Comparison of ENCODE assay signal across 8 mouse cellular contexts in the genomic region with DNA sequence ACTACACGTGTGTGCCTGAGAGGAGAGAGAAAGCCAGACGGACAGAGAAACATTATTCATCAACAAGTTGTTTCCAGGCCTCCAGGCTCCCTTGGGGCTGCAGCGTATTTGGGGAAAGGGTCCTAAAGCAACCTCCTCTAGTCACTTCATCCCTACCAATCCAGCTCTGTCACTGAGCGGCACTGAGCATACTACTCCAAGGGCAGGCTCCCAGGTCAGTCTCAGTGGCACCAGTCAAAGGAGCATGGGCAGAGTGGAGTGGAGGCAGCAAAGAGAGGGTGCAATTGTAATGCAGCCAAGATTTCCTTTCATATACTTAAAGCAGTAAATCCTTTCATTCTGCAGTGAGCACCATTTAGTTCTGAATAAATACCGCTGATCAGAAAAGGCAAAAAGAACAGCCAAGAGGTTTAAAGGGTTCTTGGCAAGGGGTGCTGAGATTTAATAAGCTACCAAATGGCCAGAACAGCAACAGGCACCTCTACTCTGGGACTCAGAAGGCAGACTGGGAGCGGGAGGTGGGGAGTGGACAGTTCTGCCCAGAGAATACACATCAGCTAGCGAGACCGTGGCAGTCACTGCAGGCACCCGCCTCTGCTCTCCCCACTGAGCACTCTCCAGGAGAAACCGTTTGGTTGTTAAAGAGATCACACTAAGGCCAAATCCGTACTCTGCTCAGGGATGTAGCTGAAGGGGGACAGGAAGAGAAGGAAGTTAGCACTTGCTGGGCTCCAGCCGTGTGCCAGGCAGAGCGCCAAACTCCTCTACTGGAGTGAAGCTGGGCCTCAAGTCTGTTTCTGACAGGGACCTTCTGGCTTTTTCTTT. TPM values are rescaled to one million over a fixed set of nuclear protein-coding genes. Genes with fewer than 3 reads are reported as not detected.
DNase-seq lines count a peak whose midpoint lies in the region; ATAC-seq lines count a peak whose summit lies in the region.

No protein-coding gene starts in this region.

- DNase-seq in embryonic facial prominence, embryonic 10.5 days (ENCODE audit: low spot score), result no peak
- DNase-seq in midbrain, embryonic 14.5 days, result peak; percentile 48
- DNase-seq in midbrain, embryonic 11.5 days (ENCODE audit: low spot score, missing footprints), result no peak
- DNase-seq in left cerebral cortex, adult 11 months (ENCODE audit: low spot score), result peak; percentile 38
- DNase-seq in right cerebral cortex, adult 18-20 months, result peak; percentile 46
- no peak for DNase-seq in retina, postnatal 1 day
- DNase-seq in thymus, postnatal 4 days, result no peak

- no peak for ATAC-seq in embryonic facial prominence, embryonic 13.5 days (ENCODE audit: insufficient number of reproducible peaks, insufficient read depth, low FRiP score, low TSS enrichment, low read depth)
- ATAC-seq in midbrain, embryonic 14.5 days (ENCODE audit: low FRiP score, low TSS enrichment), result no peak
- no peak for ATAC-seq in midbrain, embryonic 11.5 days (ENCODE audit: low FRiP score)

- H3K36me3 ChIP-seq in embryonic facial prominence, embryonic 13.5 days, result no peaks in the 10 kb centered on the region
- peaks cover 4% of the 10 kb centered on the region for H3K36me3 ChIP-seq in embryonic facial prominence, embryonic 10.5 days (replicated peaks)
- 0 out of 2 replicates have a peak, but pooled peaks cover 4% of the 10 kb centered on the region for H3K36me3 ChIP-seq in midbrain, embryonic 14.5 days (ENCODE audit: control insufficient read depth, insufficient read depth, low read length)
- no peaks in the 10 kb centered on the region for H3K36me3 ChIP-seq in midbrain, embryonic 11.5 days (ENCODE audit: control insufficient read depth, insufficient read depth, low read length)

- H3K4me2 ChIP-seq in embryonic facial prominence, embryonic 13.5 days, result no peak overlapping the region
- H3K4me2 ChIP-seq in midbrain, embryonic 14.5 days (ENCODE audit: low read length), result no peak overlapping the region
- no peak overlapping the region for H3K4me2 ChIP-seq in midbrain, embryonic 11.5 days

- H3K27ac ChIP-seq in embryonic facial prominence, embryonic 13.5 days, result peak overlapping the region; percentile 12; the same call in 1 of the 2 replicates
- H3K27ac ChIP-seq in embryonic facial prominence, embryonic 10.5 days (replicated peaks), result no peak overlapping the region
- H3K27ac ChIP-seq in midbrain, embryonic 14.5 days (replicated peaks; ENCODE audit: low read depth, low read length), result 0 out of 2 replicates have a peak overlapping the region, but pooled peaks have one; percentile 32
- no peak overlapping the region for H3K27ac ChIP-seq in midbrain, embryonic 11.5 days (ENCODE audit: low read depth, low read length)

- H3K4me3 ChIP-seq in embryonic facial prominence, embryonic 13.5 days, result no peak overlapping the region
- H3K4me3 ChIP-seq in embryonic facial prominence, embryonic 10.5 days, result no peak overlapping the region
- H3K4me3 ChIP-seq in midbrain, embryonic 14.5 days (replicated peaks; ENCODE audit: low read depth, low read length), result no peak overlapping the region
- no peak overlapping the region for H3K4me3 ChIP-seq in midbrain, embryonic 11.5 days (ENCODE audit: low read depth, low read length)

- peaks cover 24% of the 10 kb centered on the region for H3K4me1 ChIP-seq in embryonic facial prominence, embryonic 13.5 days
- H3K4me1 ChIP-seq in embryonic facial prominence, embryonic 10.5 days, result peaks cover 22% of the 10 kb centered on the region
- no peaks in the 10 kb centered on the region for H3K4me1 ChIP-seq in midbrain, embryonic 14.5 days (ENCODE audit: control insufficient read depth, insufficient read depth, low read length)
- H3K4me1 ChIP-seq in midbrain, embryonic 11.5 days (ENCODE audit: control insufficient read depth, insufficient read depth, low read length), result no peaks in the 10 kb centered on the region

- H3K9ac ChIP-seq in embryonic facial prominence, embryonic 13.5 days, result no peak overlapping the region
- no peak overlapping the region for H3K9ac ChIP-seq in midbrain, embryonic 14.5 days (replicated peaks; ENCODE audit: low read length)
- no peak overlapping the region for H3K9ac ChIP-seq in midbrain, embryonic 11.5 days (ENCODE audit: low read length)

- no peaks in the 10 kb centered on the region for H3K9me3 ChIP-seq in embryonic facial prominence, embryonic 13.5 days
- H3K9me3 ChIP-seq in embryonic facial prominence, embryonic 10.5 days, result no peaks in the 10 kb centered on the region
- no peaks in the 10 kb centered on the region for H3K9me3 ChIP-seq in midbrain, embryonic 14.5 days (ENCODE audit: control insufficient read depth, low read length)
- H3K9me3 ChIP-seq in midbrain, embryonic 11.5 days (ENCODE audit: control insufficient read depth, low read length), result no peaks in the 10 kb centered on the region

- no peaks in the 10 kb centered on the region for H3K27me3 ChIP-seq in embryonic facial prominence, embryonic 13.5 days
- no peaks in the 10 kb centered on the region for H3K27me3 ChIP-seq in embryonic facial prominence, embryonic 10.5 days (replicated peaks; ENCODE audit: low read depth, poor library complexity, severe bottlenecking)
- no peaks in the 10 kb centered on the region for H3K27me3 ChIP-seq in midbrain, embryonic 14.5 days (ENCODE audit: control insufficient read depth, insufficient read depth, low read length)
- H3K27me3 ChIP-seq in midbrain, embryonic 11.5 days (ENCODE audit: control insufficient read depth, insufficient read depth, low read length), result no peaks in the 10 kb centered on the region

- 74% methylated on average over 13 of the region's 13 CpGs for WGBS in embryonic facial prominence, embryonic 13.5 days
- 73% methylated on average over 13 of the region's 13 CpGs for WGBS in embryonic facial prominence, embryonic 10.5 days
- 74% methylated on average over 13 of the region's 13 CpGs for WGBS in midbrain, embryonic 14.5 days
- WGBS in midbrain, embryonic 11.5 days, result 69% methylated on average over 13 of the region's 13 CpGs

RNA-seq across cellular contexts. Expression of a gene that starts 19.8 kb away (rescaled TPM):
- polyA plus RNA-seq in embryonic facial prominence, embryonic 13.5 days (2015; fragmentation: Nextera tagmentation; extraction: Ambion mirVana), result 81.8 and 90.6 TPM in 2 replicates
- polyA plus RNA-seq in embryonic facial prominence, embryonic 10.5 days (2016; fragmentation: Nextera tagmentation; extraction: Ambion mirVana), result 101 and 102 TPM in 2 replicates
- polyA plus RNA-seq in midbrain, embryonic 14.5 days (2014; fragmentation: Nextera tagmentation; extraction: Ambion mirVana), result 64.2 and 71.8 TPM in 2 replicates
- polyA plus RNA-seq in midbrain, embryonic 11.5 days (2014; fragmentation: Nextera tagmentation; extraction: Ambion mirVana), result 85.7 and 86.6 TPM in 2 replicates

RNA-seq across cellular contexts. Expression of a gene that starts 28.8 kb away (rescaled TPM):
- polyA plus RNA-seq in embryonic facial prominence, embryonic 13.5 days (2015; fragmentation: Nextera tagmentation; extraction: Ambion mirVana), result 42.1 and 44.2 TPM in 2 replicates
- polyA plus RNA-seq in embryonic facial prominence, embryonic 10.5 days (2016; fragmentation: Nextera tagmentation; extraction: Ambion mirVana), result 33.4 and 33.6 TPM in 2 replicates
- 8.2 and 11.4 TPM in 2 replicates for polyA plus RNA-seq in midbrain, embryonic 14.5 days (2014; fragmentation: Nextera tagmentation; extraction: Ambion mirVana)
- polyA plus RNA-seq in midbrain, embryonic 11.5 days (2014; fragmentation: Nextera tagmentation; extraction: Ambion mirVana), result 20.9 and 24.3 TPM in 2 replicates

RNA-seq across cellular contexts. Expression of a gene that starts 47.8 kb away (rescaled TPM):
- 20.0 and 23.6 TPM in 2 replicates for polyA plus RNA-seq in embryonic facial prominence, embryonic 13.5 days (2015; fragmentation: Nextera tagmentation; extraction: Ambion mirVana)
- polyA plus RNA-seq in embryonic facial prominence, embryonic 10.5 days (2016; fragmentation: Nextera tagmentation; extraction: Ambion mirVana), result 9.3 and 9.9 TPM in 2 replicates
- polyA plus RNA-seq in midbrain, embryonic 14.5 days (2014; fragmentation: Nextera tagmentation; extraction: Ambion mirVana), result 10.6 and 14.6 TPM in 2 replicates
- 7.9 and 8.2 TPM in 2 replicates for polyA plus RNA-seq in midbrain, embryonic 11.5 days (2014; fragmentation: Nextera tagmentation; extraction: Ambion mirVana)

Comparison
In these comparisons a context has a peak if more than half of its experiments do, and no peak if none do; other contexts are left out.
1. H3K27ac ChIP-seq: peak in embryonic facial prominence, embryonic 13.5 days (single experiment) and midbrain, embryonic 14.5 days (single experiment); none in embryonic facial prominence, embryonic 10.5 days (single experiment) and midbrain, embryonic 11.5 days (single experiment).
2. DNase-seq: peak in midbrain, embryonic 14.5 days (single experiment), left cerebral cortex, adult 11 months (single experiment) and right cerebral cortex, adult 18-20 months (single experiment); none in embryonic facial prominence, embryonic 10.5 days (single experiment), midbrain, embryonic 11.5 days (single experiment), retina, postnatal 1 day (single experiment) and thymus, postnatal 4 days (single experiment).